Mouse (Mus musculus) bone marrow, adult 2 months (tissue): ENCODE data around the gene Mab21l3.

ENCODE experiments used
- CTCF ChIP-seq: fragments of 200-500 bp; IDR thresholded peaks from 2 replicates; pipeline ENCODE4 v1.5.1; 2011; ENCODE audit warnings: low read length, control low read depth; ENCODE audit not compliant: control insufficient read depth, insufficient read depth
- POLR2A ChIP-seq: fragments of 200-500 bp; IDR thresholded peaks from 2 replicates; pipeline ENCODE4 v1.6.1; 2011; ENCODE audit warnings: low read depth, mild to moderate bottlenecking, control low read depth, low read length, borderline replicate concordance; ENCODE audit not compliant: control insufficient read depth

DNA sequence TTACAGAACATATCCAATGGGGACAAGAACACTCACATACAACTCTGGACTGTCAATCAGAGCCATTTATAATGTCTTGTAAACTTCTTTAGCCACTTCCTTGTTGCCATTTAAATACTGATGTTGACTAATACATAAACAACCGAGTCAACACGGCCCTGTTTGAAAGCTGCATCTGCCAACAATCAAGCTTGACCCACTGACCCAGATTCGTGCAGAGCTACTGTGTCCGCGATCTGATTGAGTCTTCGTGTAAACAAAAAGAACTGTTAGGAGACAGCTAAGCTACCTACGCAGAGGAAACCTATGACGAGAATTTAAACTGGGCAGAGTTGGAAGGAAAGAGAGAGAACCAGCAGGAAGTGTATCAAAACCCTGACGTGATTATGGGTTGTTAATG lies 33.0 kb upstream of the Mab21l3 start:
- no peak for TF ChIP-seq POLR2A
- TF ChIP-seq CTCF = no peak
